Mouse (Mus musculus) liver, embryonic 11.5 days (tissue): Measurements from ENCODE around the gene Art1. TPM values are rescaled to one million over a fixed set of nuclear protein-coding genes. Genes with fewer than 3 reads are reported as not detected.

Experiments
- ATAC-seq: fragments of 200-750 bp; cut with Nextera tagmentation; replicated peaks from 2 replicates; pipeline ENCODE4 v1.8.0; 2017; ENCODE audit warnings: moderate number of reproducible peaks, mild to moderate bottlenecking, moderate TSS enrichment, moderate library complexity; ENCODE audit not compliant: low FRiP score
- DNase-seq: peaks from one replicate; pipeline ENCODE4 v3.0.0-alpha.2; 2017; ENCODE audit warnings: low spot score
- H3K27ac ChIP-seq: fragments of 300-500 bp; sonication (generic); 2 replicates; pipeline ENCODE4 v1.5.1; 2014; ENCODE audit warnings: mild to moderate bottlenecking, low read depth, low read length, control low read depth
- H3K27me3 ChIP-seq: fragments of 300-500 bp; sonication (generic); replicated peaks from 2 replicates; pipeline ENCODE4 v1.6.1; 2014; ENCODE audit warnings: low read length, mixed read lengths; ENCODE audit not compliant: control insufficient read depth, insufficient read depth
- H3K36me3 ChIP-seq: fragments of 300-500 bp; sonication (generic); 2 replicates; pipeline ENCODE4 v1.6.1; 2014; ENCODE audit warnings: mild to moderate bottlenecking, low read length, moderate library complexity, mixed read lengths; ENCODE audit not compliant: control insufficient read depth, insufficient read depth
- H3K4me1 ChIP-seq: fragments of 300-500 bp; sonication (generic); replicated peaks from 2 replicates; pipeline ENCODE4 v1.6.1; 2014; ENCODE audit warnings: low read length, mixed read lengths; ENCODE audit not compliant: control insufficient read depth, insufficient read depth
- H3K4me2 ChIP-seq: fragments of 300-500 bp; sonication (generic); 2 replicates; pipeline ENCODE4 v1.6.1; 2014; ENCODE audit warnings: mild to moderate bottlenecking, control low read depth, moderate library complexity
- H3K4me3 ChIP-seq: fragments of 300-500 bp; sonication (generic); 2 replicates; pipeline ENCODE4 v1.5.1; 2014; ENCODE audit warnings: low read depth, low read length, control low read depth
- H3K9ac ChIP-seq: fragments of 300-500 bp; sonication (generic); 2 replicates; pipeline ENCODE4 v1.6.1; 2014; ENCODE audit warnings: low read depth, low read length, control low read depth
- H3K9me3 ChIP-seq: fragments of 300-500 bp; sonication (generic); 2 replicates; pipeline ENCODE4 v1.6.1; 2016; ENCODE audit warnings: low read length, inconsistent platforms, mixed read lengths; ENCODE audit not compliant: control insufficient read depth
- WGBS: fragments of 180-500 bp; shearing (Covaris S2); extraction: QIAGEN DNeasy Blood & Tissue Kit; methylation state at CpG from one replicate; pipeline ENCODE4 v1.1.7; 2014; 5-methylcytosine and 5-hydroxymethylcytosine counted together
- polyA plus RNA-seq: library from polyadenylated mRNA; unstranded; fragments of >200 nt; fragmentation: Nextera tagmentation; extraction: Ambion mirVana; gene quantifications from 2 replicates; pipeline ENCODE4 v1.2.1, GENCODE M21; 2014

Art1 gene
- polyA plus RNA-seq, 1 experiment from 2014 or later = 1.1 TPM

- H3K27ac ChIP-seq = no peak within 1 kb of the TSS
- H3K4me3 ChIP-seq = no peak within 1 kb of the TSS
- H3K27me3 ChIP-seq = 0 out of 2 replicates have a peak, but pooled peaks cover 7% of the 10 kb centered on the region
- H3K4me1 ChIP-seq = no peaks in the 10 kb centered on the region; the same call in 1 of the 2 replicates
- DNase-seq = no peak
- H3K9ac ChIP-seq = no peak within 1 kb of the TSS
- H3K4me2 ChIP-seq = no peak within 1 kb of the TSS
- H3K36me3 ChIP-seq = peaks cover 25% of the 10 kb centered on the region
- no peaks in the 10 kb centered on the region for H3K9me3 ChIP-seq
- ATAC-seq = 0 out of 2 replicates have a peak, but pooled peaks have one; percentile 29
- 45% methylated on average over 7 of the region's 7 CpGs for WGBS
Measured at GRCm38 (mm10) chr7:102116579-102117331, 15.2 kb downstream of the Art1 start, which contains the start of gene Chrna10. Chrna10 (minus strand) TSS chr7:102116828.

GRCm38 (mm10) chr7:102117382-102117781 is 15.8 kb downstream of the Art1 start:
- H3K4me3 ChIP-seq = no peak overlapping the region
- no peak for ATAC-seq
- no peaks in the 10 kb centered on the region; the same call in 1 of the 2 replicates for H3K4me1 ChIP-seq
- H3K27me3 ChIP-seq = 0 out of 2 replicates have a peak, but pooled peaks cover 7% of the 10 kb centered on the region
- H3K9ac ChIP-seq = no peak overlapping the region
- peaks cover 30% of the 10 kb centered on the region for H3K36me3 ChIP-seq
- H3K4me2 ChIP-seq = no peak overlapping the region
- no peak overlapping the region for H3K27ac ChIP-seq
- 77% methylated on average over 6 of the region's 6 CpGs for WGBS
- no peaks in the 10 kb centered on the region for H3K9me3 ChIP-seq
- DNase-seq = no peak

GRCm38 (mm10) chr7:102120326-102120725 is 18.8 kb downstream of the Art1 start:
- Histone ChIP-seq H3K4me1 (no peaks in the 10 kb centered on the region), H3K27me3 (no peaks in the 10 kb centered on the region), H3K9me3 (no peaks in the 10 kb centered on the region), H3K9ac (no peak overlapping the region), H3K4me2 (no peak overlapping the region), H3K36me3 (peaks cover 57% of the 10 kb centered on the region), H3K27ac (no peak overlapping the region), H3K4me3 (no peak overlapping the region)
- DNase-seq = no peak
- 95% methylated on average over 10 of the region's 10 CpGs for WGBS
- ATAC-seq = no peak

- DNase-seq (no peak), ATAC-seq (no peak)
- Histone ChIP-seq H3K27me3 (no peaks in the 10 kb centered on the region), H3K9ac (no peak overlapping the region), H3K27ac (no peak overlapping the region), H3K4me2 (no peak overlapping the region), H3K4me3 (no peak overlapping the region), H3K36me3 (peaks cover 44% of the 10 kb centered on the region), H3K9me3 (no peaks in the 10 kb centered on the region), H3K4me1 (no peaks in the 10 kb centered on the region)
- WGBS = 92% methylated on average over 4 of the region's 4 CpGs
Measured at GRCm38 (mm10) chr7:102132395-102132794, 30.9 kb downstream of the Art1 start.

GRCm38 (mm10) chr7:102137464-102137863 is 35.9 kb downstream of the Art1 start:
- no peak for DNase-seq
- no peak overlapping the region for H3K27ac ChIP-seq
- 0 out of 2 replicates have a peak, but pooled peaks have one; percentile 58 for ATAC-seq
- H3K4me3 ChIP-seq = no peak overlapping the region
- H3K4me1 ChIP-seq = no peaks in the 10 kb centered on the region
- no peak overlapping the region for H3K4me2 ChIP-seq
- H3K9me3 ChIP-seq = no peaks in the 10 kb centered on the region
- peaks cover 37% of the 10 kb centered on the region for H3K36me3 ChIP-seq
- 83% methylated on average over 1 of the region's 1 CpGs for WGBS
- H3K27me3 ChIP-seq = no peaks in the 10 kb centered on the region
- H3K9ac ChIP-seq = no peak overlapping the region

- H3K36me3 ChIP-seq = peaks cover 35% of the 10 kb centered on the region
- no peak overlapping the region for H3K27ac ChIP-seq
- H3K4me1 ChIP-seq = no peaks in the 10 kb centered on the region
- 95% methylated on average over 5 of the region's 5 CpGs for WGBS
- no peaks in the 10 kb centered on the region for H3K9me3 ChIP-seq
- ATAC-seq = no peak
- no peak overlapping the region for H3K4me3 ChIP-seq
- no peaks in the 10 kb centered on the region for H3K27me3 ChIP-seq
- no peak overlapping the region for H3K4me2 ChIP-seq
- DNase-seq = no peak
- H3K9ac ChIP-seq = no peak overlapping the region
Measured at GRCm38 (mm10) chr7:102137898-102138297, 36.4 kb downstream of the Art1 start.

GRCm38 (mm10) chr7:102153691-102154090 is 52.1 kb downstream of the Art1 start:
- Histone ChIP-seq H3K27ac (no peak overlapping the region), H3K36me3 (peaks cover 27% of the 10 kb centered on the region), H3K9me3 (no peaks in the 10 kb centered on the region), H3K9ac (no peak overlapping the region), H3K27me3 (no peaks in the 10 kb centered on the region), H3K4me2 (no peak overlapping the region), H3K4me1 (no peaks in the 10 kb centered on the region), H3K4me3 (no peak overlapping the region)
- 86% methylated on average over 5 of the region's 5 CpGs for WGBS
- no peak for DNase-seq
- ATAC-seq = no peak
